Mouse (Mus musculus) stomach, postnatal 0 days (tissue): Measurements from ENCODE around the gene Olfr1044. TPM values are rescaled to one million over a fixed set of nuclear protein-coding genes. Genes with fewer than 3 reads are reported as not detected.

ENCODE experiments used
- ATAC-seq: fragments of 200-750 bp; cut with Nextera tagmentation; 2 replicates; pipeline ENCODE4 v1.8.0; 2017; ENCODE audit not compliant: low FRiP score, low TSS enrichment
- DNase-seq: peaks from one replicate; pipeline ENCODE4 v3.0.0-alpha.2; 2016; ENCODE audit warnings: low spot score
- H3K27ac ChIP-seq: fragments of 300-500 bp; sonication (generic); replicated peaks from 2 replicates; pipeline ENCODE4 v1.5.1; 2014; ENCODE audit warnings: mild to moderate bottlenecking, control low read depth
- H3K27me3 ChIP-seq: fragments of 300-500 bp; sonication (generic); 2 replicates; pipeline ENCODE4 v1.6.1; 2014; ENCODE audit warnings: low read length; ENCODE audit not compliant: control insufficient read depth, insufficient read depth
- H3K36me3 ChIP-seq: fragments of 300-500 bp; sonication (generic); 2 replicates; pipeline ENCODE4 v1.6.1; 2014; ENCODE audit warnings: low read length, mixed read lengths; ENCODE audit not compliant: control insufficient read depth, insufficient read depth
- H3K4me1 ChIP-seq: fragments of 300-500 bp; sonication (generic); replicated peaks from 2 replicates; pipeline ENCODE4 v1.6.1; 2014; ENCODE audit warnings: antibody characterized with exemption; ENCODE audit not compliant: control insufficient read depth, insufficient read depth
- H3K4me2 ChIP-seq: fragments of 300-500 bp; sonication (generic); replicated peaks from 2 replicates; pipeline ENCODE4 v1.6.1; 2014; ENCODE audit warnings: low read depth, mild to moderate bottlenecking, control low read depth, moderate library complexity
- H3K4me3 ChIP-seq: fragments of 300-500 bp; sonication (generic); 2 replicates; pipeline ENCODE4 v1.5.1; 2014; ENCODE audit warnings: low read depth, low read length, control low read depth
- H3K9ac ChIP-seq: fragments of 300-500 bp; sonication (generic); 2 replicates; pipeline ENCODE4 v1.6.1; 2014; ENCODE audit warnings: mild to moderate bottlenecking, low read length, control low read depth, mixed read lengths
- H3K9me3 ChIP-seq: fragments of 300-500 bp; sonication (generic); 2 replicates; pipeline ENCODE4 v1.6.1; 2016; ENCODE audit warnings: low read length; ENCODE audit not compliant: control insufficient read depth
- CTCF ChIP-seq: IDR thresholded peaks from 2 replicates; pipeline ENCODE4 v1.5.1; 2016; ENCODE audit warnings: antibody characterized with exemption, low read depth, mild to moderate bottlenecking, moderate library complexity
- EP300 ChIP-seq: optimal IDR thresholded peaks from 2 replicates; pipeline ENCODE3; 2016; ENCODE audit warnings: antibody characterized with exemption
- WGBS: fragments of 180-500 bp; shearing (Covaris S2); extraction: QIAGEN DNeasy Blood & Tissue Kit; methylation state at CpG from one replicate; pipeline ENCODE4 v1.1.7; 2014; 5-methylcytosine and 5-hydroxymethylcytosine counted together
- polyA plus RNA-seq: library from polyadenylated mRNA; unstranded; fragments of >200 nt; fragmentation: Nextera tagmentation; extraction: Ambion mirVana; gene quantifications from 2 replicates; pipeline ENCODE4 v1.2.1, GENCODE M21; 2015

Gene Olfr1044
- polyA plus RNA-seq, 1 experiment from 2014 or later = not detected

DNA sequence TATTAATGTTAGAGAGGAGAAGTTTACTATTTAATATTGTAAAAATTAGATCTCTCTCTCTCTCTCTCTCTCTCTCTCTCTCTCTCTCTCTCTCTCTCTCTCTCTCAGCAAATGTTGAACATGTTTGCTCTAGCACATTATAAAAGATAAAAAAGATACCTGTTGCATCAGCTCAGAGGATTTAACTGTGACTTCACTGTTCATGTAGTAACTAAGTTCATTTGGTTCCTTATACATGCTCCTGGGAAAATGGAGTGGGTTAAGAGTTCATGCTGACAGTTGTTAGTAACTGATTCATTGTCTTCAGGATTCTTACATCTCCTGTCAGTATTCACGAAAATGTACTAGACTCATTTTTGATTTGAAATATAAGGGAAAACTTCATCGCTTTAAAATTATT, 10.2 kb downstream of the Olfr1044 start, which contains the start of gene Olfr1043:
TSS of gene Olfr1043 (minus strand) at position 101 of the 400 bp plus-strand sequence.
- ATAC-seq = no peak
- Histone ChIP-seq H3K27me3 (no peaks in the 10 kb centered on the region), H3K36me3 (no peaks in the 10 kb centered on the region), H3K9ac (no peak within 1 kb of the TSS), H3K4me1 (no peaks in the 10 kb centered on the region), H3K9me3 (no peaks in the 10 kb centered on the region), H3K4me2 (no peak within 1 kb of the TSS), H3K27ac (no peak within 1 kb of the TSS), H3K4me3 (no peak within 1 kb of the TSS)
- TF ChIP-seq EP300 (no peak), CTCF (no peak)
- 82% methylated on average over 2 of the region's 2 CpGs for WGBS
- DNase-seq = no peak

DNA sequence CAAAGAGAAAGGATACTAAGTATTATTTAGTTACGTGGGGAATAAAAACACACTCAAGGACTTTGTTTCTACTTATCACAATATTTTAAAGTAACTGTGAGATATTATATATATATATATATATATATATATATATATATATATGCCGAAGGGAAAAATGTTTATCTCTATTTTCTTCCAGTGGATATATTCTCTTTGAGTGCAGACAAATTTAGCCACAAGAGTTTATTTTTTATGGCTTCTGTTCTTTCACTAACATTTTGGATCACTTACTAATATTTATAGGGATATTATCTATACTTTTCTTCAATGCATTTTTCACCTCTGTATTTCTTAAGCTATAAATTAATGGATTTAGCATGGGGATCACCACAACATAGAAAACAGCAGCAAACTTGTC, 15.9 kb downstream of the Olfr1044 start, which contains the start of gene Olfr1042:
TSS of gene Olfr1042 (minus strand) at position 101 of the 400 bp plus-strand sequence.
- Histone ChIP-seq H3K9me3 (no peaks in the 10 kb centered on the region), H3K36me3 (no peaks in the 10 kb centered on the region), H3K27ac (no peak within 1 kb of the TSS), H3K4me3 (no peak within 1 kb of the TSS), H3K4me1 (no peaks in the 10 kb centered on the region), H3K9ac (no peak within 1 kb of the TSS), H3K4me2 (no peak within 1 kb of the TSS), H3K27me3 (no peaks in the 10 kb centered on the region)
- no peak for ATAC-seq
- TF ChIP-seq EP300 = no peak
- 87% methylated on average over 2 of the region's 2 CpGs for WGBS
- no peak for DNase-seq

DNA sequence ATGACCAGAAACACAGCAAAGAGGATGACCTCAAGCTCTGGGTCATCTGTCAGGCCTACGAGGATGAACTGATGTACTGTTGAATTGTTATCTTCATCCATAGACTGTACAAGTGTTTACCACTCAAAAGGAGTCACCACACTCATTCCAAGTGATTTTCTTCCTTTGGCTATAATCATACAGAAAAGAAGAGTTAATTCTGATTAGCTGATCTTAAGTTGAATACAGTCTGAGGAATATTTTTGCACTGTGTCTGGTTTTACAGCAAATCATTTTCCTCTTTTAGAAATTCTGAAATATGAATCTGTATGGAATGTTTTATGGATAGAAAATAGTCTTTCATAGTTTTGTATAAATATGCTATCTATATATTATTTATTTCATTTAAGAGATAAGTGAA, 31.0 kb downstream of the Olfr1044 start, which contains the start of gene Olfr1040:
TSS of gene Olfr1040 (minus strand) at position 101 of the 400 bp plus-strand sequence.
- Histone ChIP-seq H3K27ac (no peak within 1 kb of the TSS), H3K4me1 (no peaks in the 10 kb centered on the region), H3K36me3 (no peaks in the 10 kb centered on the region), H3K27me3 (no peaks in the 10 kb centered on the region), H3K9me3 (no peaks in the 10 kb centered on the region), H3K9ac (no peak within 1 kb of the TSS), H3K4me3 (no peak within 1 kb of the TSS), H3K4me2 (no peak within 1 kb of the TSS)
- DNase-seq (no peak), ATAC-seq (no peak)
- 76% methylated on average over 1 of the region's 1 CpGs for WGBS
- TF ChIP-seq EP300 = no peak
- no peak for TF ChIP-seq CTCF

DNA sequence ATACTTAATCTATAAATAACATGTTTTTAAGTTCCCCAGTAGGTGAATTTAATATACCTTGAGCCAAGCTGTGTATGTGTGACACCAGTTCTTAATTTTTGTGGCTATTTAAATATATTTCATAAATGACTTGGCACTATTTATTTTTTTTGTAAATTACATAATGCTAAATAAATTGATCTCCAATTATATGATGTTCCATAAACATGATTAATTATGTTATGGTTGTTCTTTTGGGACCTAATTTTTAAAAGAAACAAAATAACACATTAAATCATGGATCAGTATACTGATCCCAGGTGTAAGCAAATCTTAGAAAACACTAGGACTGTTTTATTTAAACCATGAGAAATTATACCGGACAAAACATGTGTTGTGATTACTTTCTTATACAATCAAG, 41.8 kb downstream of the Olfr1044 start, which contains the start of gene Olfr1039:
TSS of gene Olfr1039 (minus strand) at position 101 of the 400 bp plus-strand sequence.
- Histone ChIP-seq H3K9me3 (no peaks in the 10 kb centered on the region), H3K4me2 (no peak within 1 kb of the TSS), H3K9ac (no peak within 1 kb of the TSS), H3K4me1 (no peaks in the 10 kb centered on the region), H3K4me3 (no peak within 1 kb of the TSS), H3K27ac (no peak within 1 kb of the TSS), H3K27me3 (no peaks in the 10 kb centered on the region), H3K36me3 (no peaks in the 10 kb centered on the region)
- ATAC-seq (no peak), DNase-seq (no peak)
- 93% methylated on average over 1 of the region's 1 CpGs for WGBS
- TF ChIP-seq EP300 (no peak), CTCF (no peak)

Other genes with a start within 250 kb of the Olfr1044 start
- not detected in 2 replicates for gene Olfr1028, start 227.4 kb downstream of the Olfr1044 start, polyA plus RNA-seq
- gene Olfr1029, start 203.9 kb downstream of the Olfr1044 start, polyA plus RNA-seq = not detected in 2 replicates
- not detected in 2 replicates for gene Olfr1030, start 198.5 kb downstream of the Olfr1044 start, polyA plus RNA-seq
- not detected in 2 replicates for gene Olfr1031, start 187.5 kb downstream of the Olfr1044 start, polyA plus RNA-seq
- not detected in 2 replicates for gene Olfr1032, start 172.3 kb downstream of the Olfr1044 start, polyA plus RNA-seq
- gene Olfr1033, start 157.2 kb downstream of the Olfr1044 start, polyA plus RNA-seq = 1.9 and 2.5 TPM in 2 replicates
- 0.01 and 0.02 TPM in 2 replicates for gene Olfr1034, start 132.0 kb downstream of the Olfr1044 start, polyA plus RNA-seq
- not detected in 2 replicates for gene Olfr1036, start 103.8 kb downstream of the Olfr1044 start, polyA plus RNA-seq
- gene Olfr1037, start 90.4 kb downstream of the Olfr1044 start, polyA plus RNA-seq = not detected in 2 replicates
- gene Olfr1039, start 41.9 kb downstream of the Olfr1044 start, polyA plus RNA-seq = not detected in 2 replicates
- gene Olfr1040, start 31.1 kb downstream of the Olfr1044 start, polyA plus RNA-seq = not detected in 2 replicates
- 0.01 TPM in 1 of 2 replicates, not detected in the other for gene Olfr1042, start 16.0 kb downstream of the Olfr1044 start, polyA plus RNA-seq
- gene Olfr1043, start 10.3 kb downstream of the Olfr1044 start, polyA plus RNA-seq = not detected in 2 replicates
- gene Olfr52, start 7.9 kb upstream of the Olfr1044 start, polyA plus RNA-seq = 0.05 TPM in 1 of 2 replicates, not detected in the other
- not detected in 2 replicates for gene Olfr1045, start 25.2 kb upstream of the Olfr1044 start, polyA plus RNA-seq
- not detected in 2 replicates for gene Olfr1046, start 41.5 kb upstream of the Olfr1044 start, polyA plus RNA-seq
- gene Olfr1047, start 53.6 kb upstream of the Olfr1044 start, polyA plus RNA-seq = not detected in 2 replicates
- not detected in 2 replicates for gene Olfr1048, start 62.5 kb upstream of the Olfr1044 start, polyA plus RNA-seq
- gene Olfr1049, start 80.5 kb upstream of the Olfr1044 start, polyA plus RNA-seq = not detected in 2 replicates
- gene Olfr1051, start 101.3 kb upstream of the Olfr1044 start, polyA plus RNA-seq = not detected in 2 replicates
- not detected in 2 replicates for gene Olfr1052, start 114.6 kb upstream of the Olfr1044 start, polyA plus RNA-seq
- not detected in 2 replicates for gene Olfr1053, start 137.5 kb upstream of the Olfr1044 start, polyA plus RNA-seq
- gene Olfr1054, start 157.6 kb upstream of the Olfr1044 start, polyA plus RNA-seq = not detected in 2 replicates
- not detected in 2 replicates for gene Olfr1055, start 172.5 kb upstream of the Olfr1044 start, polyA plus RNA-seq
- gene Olfr1056, start 184.6 kb upstream of the Olfr1044 start, polyA plus RNA-seq = not detected in 2 replicates
- gene Olfr1057, start 200.6 kb upstream of the Olfr1044 start, polyA plus RNA-seq = not detected in 2 replicates
- gene Olfr1058, start 210.7 kb upstream of the Olfr1044 start, polyA plus RNA-seq = not detected in 2 replicates
- gene Olfr1061, start 236.2 kb upstream of the Olfr1044 start, polyA plus RNA-seq = not detected in 2 replicates
- gene Olfr1062, start 248.9 kb upstream of the Olfr1044 start, polyA plus RNA-seq = not detected in 2 replicates